Mouse (Mus musculus) frontal cortex, postnatal 14 days (tissue): ENCODE results near the gene Fam81b.

ENCODE experiments used
- DNase-seq, 2 experiments: peaks; one replicate each; pipeline ENCODE4 v3.0.0; 2022; ENCODE audit warnings: low spot score in 2 of 2

The Fam81b gene

DNA sequence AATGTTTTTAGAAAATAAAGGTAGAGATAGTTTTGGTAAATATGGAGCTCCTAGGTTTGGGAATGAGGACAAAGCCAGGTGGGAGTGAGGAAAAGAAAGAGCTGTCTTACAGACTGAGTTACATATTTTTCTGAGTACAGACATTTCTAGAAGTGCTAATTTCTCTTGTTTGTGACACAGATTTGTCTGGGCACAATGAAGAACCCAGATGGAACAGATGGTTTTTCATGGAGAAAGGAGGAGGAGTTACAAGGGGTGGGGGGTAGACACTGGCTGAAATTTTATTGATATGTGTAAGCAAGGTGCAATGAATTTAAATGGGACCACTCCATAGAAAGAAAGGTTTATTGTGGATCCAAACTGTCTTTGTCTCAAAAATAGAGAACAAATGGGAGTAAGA lies 109.9 kb downstream of the Fam81b start:
- no peak for DNase-seq

DNA sequence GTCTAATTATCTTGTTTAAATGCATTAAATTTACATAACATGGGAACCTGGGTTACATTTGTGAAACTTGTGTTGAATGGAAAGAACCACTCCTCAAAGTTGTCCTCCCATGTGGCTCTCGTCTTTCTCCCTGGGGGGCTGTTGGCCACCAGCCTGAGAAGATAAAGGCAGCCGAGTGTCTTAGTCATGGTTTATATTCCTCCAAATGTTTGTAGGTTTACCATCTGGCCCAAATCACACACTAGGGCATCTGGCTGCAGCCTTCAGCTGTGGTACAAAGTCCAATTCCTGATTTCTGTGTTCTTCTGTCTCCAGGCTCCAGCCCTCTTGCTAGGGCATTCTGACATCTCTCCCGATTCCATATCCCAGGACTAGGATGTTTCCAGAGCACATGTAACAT lies 114.6 kb downstream of the Fam81b start:
- DNase-seq, result no peak

DNA sequence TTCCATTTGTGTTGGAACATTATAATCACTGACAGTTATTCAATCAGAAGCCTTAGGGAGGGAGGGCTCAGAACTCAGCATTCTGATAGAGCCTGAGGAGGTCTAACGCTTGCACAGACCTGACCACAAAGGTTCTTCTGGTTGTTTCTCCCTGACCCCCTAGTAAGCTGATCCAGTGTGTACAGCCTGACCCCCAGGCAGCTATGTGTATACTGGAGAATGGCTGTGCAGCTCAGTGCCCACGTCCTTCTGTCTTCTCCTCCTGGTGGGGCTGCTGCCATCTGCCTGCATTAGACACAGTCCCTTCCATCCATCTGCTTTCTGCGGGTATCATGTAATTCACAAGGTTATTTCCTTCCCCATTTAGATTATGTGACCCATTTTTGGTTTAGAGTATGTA lies 115.7 kb downstream of the Fam81b start:
- DNase-seq, result no peak

DNA sequence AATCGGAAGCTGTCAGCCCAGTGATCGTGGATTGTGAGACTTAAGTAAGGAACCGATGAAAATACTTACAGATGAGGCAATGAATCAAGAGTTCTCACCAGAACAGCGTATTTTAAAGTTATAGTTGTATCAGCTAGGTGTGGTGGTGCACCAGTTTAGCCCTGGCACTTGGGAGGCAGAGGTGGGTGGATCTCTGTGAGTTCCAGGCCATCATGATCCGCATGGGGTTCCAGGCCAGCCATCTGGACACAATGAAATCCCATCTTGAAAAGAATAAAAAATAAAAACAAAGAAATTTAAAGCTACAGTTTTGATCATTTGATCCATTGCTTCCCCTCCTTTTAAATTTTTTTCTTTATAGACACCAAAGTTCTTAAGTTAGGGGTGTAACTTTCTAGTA lies 117.2 kb downstream of the Fam81b start:
- no peak for DNase-seq

DNA sequence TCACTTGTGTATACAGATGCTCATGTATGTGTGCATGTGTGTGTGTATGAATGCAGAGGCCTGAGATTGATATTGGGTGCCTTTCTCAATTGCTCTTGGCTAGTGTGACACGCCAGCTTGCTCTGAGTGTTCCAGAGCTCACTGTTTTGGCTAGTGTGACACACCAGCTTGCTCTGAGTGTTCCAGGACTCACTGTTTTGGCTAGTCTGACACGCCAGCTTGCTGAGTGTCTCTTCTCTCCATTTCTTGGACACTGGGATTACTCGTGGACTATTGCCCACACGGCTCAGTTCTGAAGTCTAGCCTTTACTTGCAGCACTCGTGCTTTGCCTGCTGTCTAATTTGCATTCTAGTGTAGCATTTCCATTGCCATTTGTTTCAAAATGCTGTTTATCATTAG lies 126.2 kb downstream of the Fam81b start:
- no peak for DNase-seq

DNA sequence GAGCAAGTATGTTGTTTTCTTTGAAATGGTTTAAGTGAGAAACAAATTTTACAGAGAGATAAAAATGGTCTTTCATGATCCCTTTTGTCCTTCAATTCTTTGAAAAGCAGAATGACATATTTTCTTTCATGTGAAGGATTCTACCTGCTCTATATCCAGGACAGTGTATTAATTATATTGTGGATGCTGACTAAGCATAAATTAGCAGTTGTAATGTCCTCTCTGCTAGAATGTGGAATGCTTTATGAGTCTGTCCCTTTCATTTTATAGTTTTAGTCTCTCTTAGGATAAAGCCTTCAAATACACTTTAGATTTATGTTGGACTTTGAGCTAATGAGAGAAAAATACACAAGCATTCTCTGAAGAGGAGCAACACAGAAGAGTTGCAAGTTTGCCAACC lies 130.6 kb downstream of the Fam81b start:
- DNase-seq, result no peak

DNA sequence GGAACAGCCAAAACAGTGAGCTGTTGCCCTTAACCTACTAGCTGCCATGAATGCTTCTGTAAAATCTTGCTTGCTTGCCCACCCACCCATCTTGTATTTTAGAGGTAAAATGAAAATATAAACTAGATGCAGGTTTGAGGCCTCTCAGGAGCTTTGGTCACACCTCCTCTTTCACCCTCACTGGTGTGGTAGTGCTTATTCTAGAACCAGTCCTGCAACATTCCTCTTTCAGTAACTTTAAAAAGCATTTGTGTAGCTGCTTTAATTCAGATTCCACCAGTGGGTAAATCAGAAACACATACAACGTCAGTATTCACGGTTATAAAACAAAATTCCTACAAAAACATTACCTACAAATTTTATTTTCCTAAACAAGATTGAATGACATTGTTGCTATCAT lies 144.3 kb downstream of the Fam81b start:
- DNase-seq, result no peak

DNA sequence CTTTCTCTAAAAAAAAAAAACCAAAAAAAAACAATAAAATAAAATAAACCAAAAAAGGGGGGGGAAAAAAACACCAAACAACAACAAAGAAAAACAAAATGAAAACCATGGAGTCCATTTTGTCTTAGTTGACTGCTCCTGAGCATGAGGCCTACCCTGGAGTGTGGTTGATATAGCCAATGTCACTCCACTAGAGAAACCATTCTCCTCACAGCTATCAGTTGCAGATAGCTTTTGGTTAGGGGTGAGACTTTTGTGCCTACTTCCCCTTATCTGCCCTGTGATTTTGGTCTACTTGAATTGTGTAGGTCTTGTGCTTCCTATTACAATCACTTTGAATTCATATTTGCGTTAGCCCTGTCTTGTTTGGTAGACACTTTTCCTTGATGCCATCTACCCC lies 147.4 kb downstream of the Fam81b start:
- no peak for DNase-seq

DNA sequence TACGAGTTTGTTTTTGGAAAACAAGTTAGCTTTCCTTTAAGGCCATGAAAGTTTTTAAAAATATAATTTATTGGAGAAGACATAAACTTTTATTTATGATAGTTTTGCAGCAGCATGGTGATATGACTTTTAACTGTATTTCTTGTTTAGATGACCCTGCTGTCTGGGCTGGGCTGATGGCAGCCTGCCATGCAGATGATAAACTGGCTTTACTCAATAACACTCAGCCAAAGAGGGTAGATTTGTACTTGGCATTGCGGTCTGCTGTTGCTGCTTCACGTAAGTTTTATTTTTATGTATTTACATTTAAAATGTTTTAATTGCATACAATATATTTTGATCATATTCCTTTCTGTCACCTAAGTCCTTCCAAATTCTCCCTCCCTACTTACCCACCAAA lies 147.8 kb downstream of the Fam81b start:
- no peak for DNase-seq
